Mouse (Mus musculus): ENCODE measurements around the gene Asic2.

Asic2 gene

DNA sequence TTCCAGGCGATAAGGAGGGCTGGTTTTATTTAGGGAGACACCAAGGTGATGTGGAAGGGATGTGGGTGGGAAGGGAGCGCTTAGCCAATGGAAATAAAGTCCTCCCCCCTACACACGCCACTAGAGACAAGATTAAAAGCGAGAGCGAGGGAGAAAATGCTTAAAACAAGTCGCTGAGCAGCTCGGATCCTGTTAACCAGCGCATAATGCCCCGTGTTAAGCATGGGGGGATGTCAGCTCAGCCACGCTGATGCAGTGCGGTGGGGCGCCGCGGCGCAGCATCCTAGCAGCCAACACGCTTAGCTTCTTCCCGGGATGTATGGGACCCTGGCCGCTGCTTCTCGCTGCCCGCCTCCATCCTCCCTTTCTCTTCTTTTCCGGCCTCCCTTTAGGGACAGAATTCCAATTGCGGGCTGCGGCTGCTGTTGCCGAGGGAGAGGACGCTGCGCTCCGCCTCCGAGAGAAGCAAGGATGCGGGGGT, at the start of gene Asic2:
TSS of gene Asic2 (minus strand) at position 57 of the 481 bp plus-strand sequence.
- DNase-seq (ENCODE audit: low spot score in 2 of 2): peak; percentile 59 to 62

GRCm38 (mm10) chr11:82016181-82016780, 48.0 kb upstream of the Asic2 start:
- no peak for DNase-seq (ENCODE audit: low spot score in 2 of 2)

DNA sequence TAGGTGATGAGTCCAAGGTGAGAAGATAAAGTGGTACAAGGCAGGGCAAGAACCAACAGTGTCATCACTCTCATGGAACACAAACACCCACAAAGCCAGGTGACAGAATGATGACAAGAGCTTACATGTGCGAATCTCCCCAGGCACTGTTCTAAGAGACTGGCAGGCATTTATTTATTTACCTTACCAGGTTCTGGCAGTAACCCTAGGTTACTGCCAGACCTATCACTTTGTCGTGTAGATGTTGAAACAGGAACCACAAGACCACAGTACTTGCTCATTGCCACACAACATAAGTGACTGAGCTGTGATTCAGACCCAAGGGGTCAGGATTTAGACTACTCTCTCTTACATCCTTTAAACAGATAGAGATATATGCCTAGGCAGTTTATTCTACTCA, 46.8 kb upstream of the Asic2 start:
- DNase-seq (ENCODE audit: low spot score in 2 of 2): no peak

- DNase-seq (ENCODE audit: low spot score in 2 of 2): no peak
Measured at GRCm38 (mm10) chr11:82013756-82014155, 45.5 kb upstream of the Asic2 start.

- no peak for DNase-seq (ENCODE audit: low spot score in 2 of 2)
Measured at GRCm38 (mm10) chr11:82011411-82012193, 43.3 kb upstream of the Asic2 start.

GRCm38 (mm10) chr11:82010115-82010514, 41.9 kb upstream of the Asic2 start:
- DNase-seq (ENCODE audit: low spot score in 2 of 2): peak in 1 of 2 experiments; percentile 45

DNA sequence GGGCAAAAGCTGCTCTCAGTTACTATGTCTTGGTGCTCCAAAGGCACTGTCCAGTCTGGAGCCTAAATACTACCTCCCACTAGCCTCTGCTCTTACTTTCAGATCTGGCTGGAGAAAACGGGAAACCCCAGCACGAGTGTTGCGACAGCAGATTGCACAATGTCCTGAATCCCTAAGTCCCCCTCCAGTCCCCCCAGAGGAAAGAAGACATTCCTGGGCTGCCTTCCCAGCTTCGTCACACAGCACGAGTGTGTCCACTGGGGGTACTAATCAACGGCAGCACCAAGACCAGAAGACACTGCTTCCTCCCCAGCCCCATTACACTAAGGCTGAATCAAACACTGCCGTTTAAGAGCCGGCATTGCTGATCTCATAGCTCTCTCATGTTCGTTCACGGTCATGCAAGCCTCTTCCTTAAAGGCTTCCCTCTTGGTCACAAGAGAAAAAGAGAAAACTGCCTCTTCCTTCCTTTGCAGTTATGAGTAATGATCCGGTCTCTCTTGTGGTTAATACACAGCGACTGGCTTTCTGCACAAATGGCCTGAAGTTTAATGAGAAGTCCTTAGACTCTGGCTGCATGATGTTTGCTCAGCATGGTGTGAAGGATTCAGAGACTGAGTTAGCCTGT, 38.7 kb upstream of the Asic2 start:
- no peak for DNase-seq (ENCODE audit: low spot score in 2 of 2)

- no peak for DNase-seq (ENCODE audit: low spot score in 2 of 2)
Measured at GRCm38 (mm10) chr11:82004810-82005209, 36.6 kb upstream of the Asic2 start.

GRCm38 (mm10) chr11:82000581-82000980, 32.3 kb upstream of the Asic2 start:
- no peak for DNase-seq (ENCODE audit: low spot score in 2 of 2)

- DNase-seq (ENCODE audit: low spot score in 2 of 2): no peak
Measured at GRCm38 (mm10) chr11:81999469-81999868, 31.2 kb upstream of the Asic2 start.

DNA sequence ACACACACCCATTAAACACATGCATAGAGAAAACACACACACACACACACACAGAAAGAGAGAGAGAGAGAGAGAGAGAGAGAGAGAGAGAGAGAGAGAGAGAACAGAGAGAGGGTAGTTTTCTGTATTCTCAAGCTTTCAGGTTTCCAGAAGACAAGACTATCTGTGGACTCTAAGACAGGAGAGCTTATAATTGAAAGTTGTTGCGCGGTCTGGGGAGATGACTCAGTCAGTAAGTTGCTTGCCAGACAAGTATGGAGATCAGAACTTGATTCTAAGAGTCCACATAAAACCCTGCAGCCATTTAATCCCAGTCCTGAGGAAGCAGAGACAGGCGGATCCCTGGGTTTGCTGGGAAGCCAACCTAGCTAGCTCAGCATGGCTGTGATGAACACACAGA, 30.4 kb upstream of the Asic2 start:
- DNase-seq (ENCODE audit: low spot score in 2 of 2): no peak

- DNase-seq (ENCODE audit: low spot score in 2 of 2): no peak
Measured at GRCm38 (mm10) chr11:81997085-81997484, 28.8 kb upstream of the Asic2 start.

- peak; percentile 57 to 63 for DNase-seq (ENCODE audit: low spot score in 2 of 2)
Measured at GRCm38 (mm10) chr11:81996172-81996841, 28.1 kb upstream of the Asic2 start.

DNA sequence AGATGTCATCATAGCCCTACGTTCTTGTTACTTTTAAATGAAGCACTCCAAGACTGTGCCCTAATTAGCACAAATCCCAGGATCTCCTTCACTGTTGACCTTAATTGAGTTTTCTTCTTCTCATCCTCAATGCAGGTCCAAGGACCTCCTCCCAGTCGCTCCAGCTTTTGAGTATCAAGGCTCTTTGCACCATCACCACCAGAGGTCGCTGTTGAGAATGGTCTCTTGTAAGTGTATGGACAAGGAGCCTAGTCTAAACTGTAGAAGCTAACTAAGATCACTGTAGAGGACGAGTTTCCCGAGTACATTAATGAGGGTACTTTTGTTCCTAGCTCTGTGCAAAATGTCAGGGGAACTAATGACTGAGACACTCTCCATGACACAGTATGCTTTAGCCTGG, 14.9 kb upstream of the Asic2 start:
- DNase-seq (ENCODE audit: low spot score in 2 of 2): peak in 1 of 2 experiments; percentile 33

DNA sequence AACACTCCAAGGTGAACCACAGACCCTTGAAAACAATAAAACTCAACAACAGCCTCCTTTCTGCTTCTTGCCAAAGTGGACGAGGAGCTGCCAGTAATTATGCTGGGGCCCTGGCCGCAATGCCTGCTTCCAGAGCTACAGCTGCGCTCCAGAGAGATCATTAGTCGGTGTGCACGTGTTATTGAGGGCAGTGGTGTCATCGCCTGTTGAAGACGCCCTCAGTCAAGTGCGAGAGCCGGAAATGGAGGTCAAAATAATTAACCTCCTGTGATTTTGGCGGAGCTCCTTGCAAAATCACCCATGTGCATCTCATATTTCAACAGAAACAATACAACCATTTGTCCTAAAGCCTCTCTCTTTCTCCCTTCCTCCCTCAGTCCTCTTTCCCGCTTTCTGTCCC, 13.9 kb upstream of the Asic2 start:
- DNase-seq (ENCODE audit: low spot score in 2 of 2): no peak

DNA sequence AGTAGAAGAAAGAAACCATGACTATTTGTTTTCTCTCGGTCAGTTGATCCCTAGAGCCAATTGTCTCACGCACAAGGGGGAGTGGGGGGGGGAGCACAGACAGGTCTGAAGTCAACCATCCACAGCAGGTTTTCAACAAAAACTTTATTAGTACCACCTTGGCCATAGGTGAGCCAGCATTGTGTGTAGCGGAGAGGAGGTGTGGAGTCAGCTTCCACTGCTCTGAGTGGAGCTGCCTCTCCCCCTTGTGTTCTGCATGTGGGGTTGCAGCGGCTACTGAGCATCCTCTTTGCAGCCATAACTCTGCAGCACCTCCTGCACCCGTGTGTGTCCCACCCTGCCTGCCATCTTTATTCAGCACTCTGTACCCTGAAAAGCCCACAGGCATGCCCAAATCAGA, 6.3 kb upstream of the Asic2 start:
- DNase-seq (ENCODE audit: low spot score in 2 of 2): peak in 1 of 2 experiments; percentile 18

GRCm38 (mm10) chr11:81973699-81974098, 5.4 kb upstream of the Asic2 start:
- DNase-seq (ENCODE audit: low spot score in 2 of 2): no peak

DNA sequence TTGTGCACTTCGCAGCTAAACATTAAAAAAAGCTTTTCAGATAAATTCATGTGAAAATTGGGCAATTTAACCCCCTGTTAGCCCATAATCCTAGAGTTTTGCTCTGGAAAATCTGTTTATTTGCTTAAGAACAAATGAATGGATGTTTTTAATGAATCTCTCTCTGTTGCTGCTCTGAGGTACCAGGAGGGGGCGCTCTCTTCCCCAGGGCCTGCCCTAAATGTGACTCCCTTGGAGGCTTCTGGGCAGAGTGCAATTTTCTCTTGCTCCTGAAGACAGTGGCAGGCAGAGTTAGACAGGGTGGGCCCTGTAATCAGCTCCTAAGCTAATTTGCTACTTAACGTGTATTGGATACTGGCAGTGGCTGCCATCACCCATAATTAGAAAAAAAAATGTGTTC, 3.8 kb upstream of the Asic2 start:
- no peak for DNase-seq (ENCODE audit: low spot score in 2 of 2)

- DNase-seq (ENCODE audit: low spot score in 2 of 2): peak; percentile 34
Measured at GRCm38 (mm10) chr11:81966626-81967289, 1.5 kb downstream of the Asic2 start.

DNA sequence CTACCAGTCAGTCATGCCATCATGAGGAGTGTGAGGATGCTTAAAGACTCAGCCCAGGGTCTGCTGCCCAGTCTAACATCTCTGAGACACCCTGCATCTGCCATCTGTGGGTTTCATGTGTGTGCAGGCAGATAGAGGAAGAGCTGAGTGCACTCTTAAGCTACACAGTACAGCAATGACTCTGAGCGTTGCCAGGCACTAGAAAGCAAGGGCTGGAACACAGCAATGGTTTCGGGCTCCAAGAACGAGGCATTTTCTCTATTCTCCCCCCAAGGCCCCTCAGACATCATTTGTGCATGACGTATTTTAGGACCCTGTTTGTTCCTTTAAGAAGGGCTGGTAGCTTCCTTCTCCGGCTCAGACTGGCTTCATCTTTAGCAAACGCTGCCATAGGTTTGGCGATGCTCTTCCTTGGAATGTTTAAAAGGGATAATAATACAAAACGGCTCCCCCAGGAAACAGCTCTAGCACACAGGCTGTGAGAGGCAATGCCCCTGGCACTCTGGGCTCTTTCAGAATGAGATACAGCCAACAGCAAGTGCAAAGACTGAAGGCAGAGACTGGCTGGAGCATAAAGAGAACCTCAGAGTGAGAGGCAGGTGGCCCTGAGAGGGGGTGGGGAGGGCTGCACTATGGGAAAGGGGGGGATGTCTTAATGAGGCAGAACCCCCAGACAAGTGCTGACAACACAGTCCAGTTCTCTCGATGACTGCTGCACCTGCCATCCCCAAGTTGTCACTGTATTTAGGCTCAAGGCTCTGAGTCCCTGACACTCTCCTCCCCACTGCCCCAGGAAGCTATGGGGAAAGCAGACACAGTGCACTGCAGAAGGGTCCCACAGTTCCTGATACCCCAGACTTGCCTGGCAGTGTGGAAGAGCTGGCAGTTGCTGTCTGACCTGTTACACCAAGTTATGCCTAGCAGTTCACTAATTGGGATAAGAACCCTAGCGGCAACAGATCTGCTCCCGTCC, 2.3 kb downstream of the Asic2 start:
- no peak for DNase-seq (ENCODE audit: low spot score in 2 of 2)
